Mouse (Mus musculus): ENCODE measurements around the gene Lhx5.

Lhx5 gene

GRCm38 (mm10) chr5:120465062-120465461 is 33.6 kb downstream of the Lhx5 start:
- peak; percentile 42 for DNase-seq (ENCODE audit: low read depth, low spot score)

GRCm38 (mm10) chr5:120465860-120466259 is 34.4 kb downstream of the Lhx5 start:
- no peak for DNase-seq (ENCODE audit: low read depth, low spot score)

- no peak for DNase-seq (ENCODE audit: low read depth, low spot score)
Observed at GRCm38 (mm10) chr5:120467026-120467425, 35.5 kb downstream of the Lhx5 start.

GRCm38 (mm10) chr5:120468336-120468735 is 36.8 kb downstream of the Lhx5 start:
- DNase-seq (ENCODE audit: low read depth, low spot score) = no peak

- DNase-seq (ENCODE audit: low read depth, low spot score) = no peak
Observed at GRCm38 (mm10) chr5:120468830-120469229, 37.3 kb downstream of the Lhx5 start.

- DNase-seq (ENCODE audit: low read depth, low spot score) = no peak
Observed at GRCm38 (mm10) chr5:120471538-120471937, 40.0 kb downstream of the Lhx5 start.

GRCm38 (mm10) chr5:120472770-120473169 is 41.3 kb downstream of the Lhx5 start, which contains the start of gene Sdsl:
TSS of gene Sdsl (minus strand) at chr5:120472810.
- DNase-seq (ENCODE audit: low read depth, low spot score) = no peak

- DNase-seq (ENCODE audit: low read depth, low spot score) = no peak
Observed at GRCm38 (mm10) chr5:120473361-120473760, 41.9 kb downstream of the Lhx5 start.

GRCm38 (mm10) chr5:120475861-120476260 is 44.4 kb downstream of the Lhx5 start:
- DNase-seq (ENCODE audit: low read depth, low spot score) = no peak

- DNase-seq (ENCODE audit: low read depth, low spot score) = no peak
Observed at GRCm38 (mm10) chr5:120476296-120476695, 44.8 kb downstream of the Lhx5 start, which contains the start of gene Sds. TSS of gene Sds (plus strand) at chr5:120476526.

- no peak for DNase-seq (ENCODE audit: low read depth, low spot score)
Observed at GRCm38 (mm10) chr5:120477993-120478392, 46.5 kb downstream of the Lhx5 start.

GRCm38 (mm10) chr5:120479538-120479937 is 48.0 kb downstream of the Lhx5 start:
- DNase-seq (ENCODE audit: low read depth, low spot score) = no peak

- no peak for DNase-seq (ENCODE audit: low read depth, low spot score)
Observed at GRCm38 (mm10) chr5:120481205-120481604, 49.7 kb downstream of the Lhx5 start.

- no peak for DNase-seq (ENCODE audit: low read depth, low spot score)
Observed at GRCm38 (mm10) chr5:120483399-120483798, 51.9 kb downstream of the Lhx5 start.

- DNase-seq (ENCODE audit: low read depth, low spot score) = no peak
Observed at GRCm38 (mm10) chr5:120487844-120488243, 56.3 kb downstream of the Lhx5 start.

GRCm38 (mm10) chr5:120490679-120491192 is 59.2 kb downstream of the Lhx5 start:
- DNase-seq (ENCODE audit: low read depth, low spot score) = no peak

All from CD4-positive helper T cell, adult 2 months (primary cell).